Mouse (Mus musculus) forebrain, embryonic 12.5 days (tissue): ENCODE measurements around the gene Slc39a10. TPM values are rescaled to one million over a fixed set of nuclear protein-coding genes. Genes with fewer than 3 reads are reported as not detected.

Experiments used
- ATAC-seq: fragments of 200-750 bp; cut with Nextera tagmentation; 2 replicates; pipeline ENCODE4 v1.8.0; 2017; ENCODE audit warnings: moderate TSS enrichment; ENCODE audit not compliant: low FRiP score
- H3K27ac ChIP-seq: fragments of 300-500 bp; sonication (generic); 2 replicates; pipeline ENCODE4 v1.5.1; 2016; ENCODE audit warnings: mild to moderate bottlenecking
- H3K27me3 ChIP-seq: fragments of 300-500 bp; sonication (generic); 2 replicates; pipeline ENCODE4 v1.6.1; 2016; ENCODE audit warnings: mild to moderate bottlenecking
- H3K36me3 ChIP-seq: fragments of 300-500 bp; sonication (generic); replicated peaks from 2 replicates; pipeline ENCODE4 v1.6.1; 2016; ENCODE audit warnings: mild to moderate bottlenecking
- H3K4me1 ChIP-seq: fragments of 300-500 bp; sonication (generic); 2 replicates; pipeline ENCODE4 v1.6.1; 2016
- H3K4me2 ChIP-seq: fragments of 300-500 bp; sonication (generic); 2 replicates; pipeline ENCODE4 v1.6.1; 2016; ENCODE audit warnings: mild to moderate bottlenecking, moderate library complexity
- H3K4me3 ChIP-seq: fragments of 300-500 bp; sonication (generic); replicated peaks from 2 replicates; pipeline ENCODE4 v1.5.1; 2016; ENCODE audit warnings: mild to moderate bottlenecking
- H3K9ac ChIP-seq: fragments of 300-500 bp; sonication (generic); 2 replicates; pipeline ENCODE4 v1.6.1; 2016; ENCODE audit warnings: mild to moderate bottlenecking
- H3K9me3 ChIP-seq: fragments of 300-500 bp; sonication (generic); 2 replicates; pipeline ENCODE4 v1.6.1; 2016
- WGBS: fragments of 180-500 bp; shearing (Covaris S2); methylation state at CpG from one replicate; pipeline ENCODE4 v1.1.7; 2016; 5-methylcytosine and 5-hydroxymethylcytosine counted together
- polyA plus RNA-seq: library from polyadenylated mRNA; unstranded; fragments of >200 nt; fragmentation: Nextera tagmentation; extraction: Ambion mirVana; gene quantifications from 2 replicates; pipeline ENCODE4 v1.2.1, GENCODE M21; 2016

Gene Slc39a10
- polyA plus RNA-seq, 1 experiment from 2014 or later: 71.5 TPM

- no peaks in the 10 kb centered on the region for H3K4me1 ChIP-seq
- no peak overlapping the region for H3K27ac ChIP-seq
- no peak overlapping the region for H3K9ac ChIP-seq
- WGBS: 70% methylated on average over 2 of the region's 2 CpGs
- H3K9me3 ChIP-seq: no peaks in the 10 kb centered on the region
- ATAC-seq: no peak
- no peaks in the 10 kb centered on the region for H3K36me3 ChIP-seq
- H3K4me2 ChIP-seq: no peak overlapping the region
- no peak overlapping the region for H3K4me3 ChIP-seq
- H3K27me3 ChIP-seq: no peaks in the 10 kb centered on the region
Measured at GRCm38 (mm10) chr1:46902102-46902683, 9.5 kb upstream of the Slc39a10 start.

GRCm38 (mm10) chr1:46894281-46894842, 1.7 kb upstream of the Slc39a10 start:
- H3K9ac ChIP-seq: no peak overlapping the region
- WGBS: 28% methylated on average over 7 of the region's 7 CpGs
- no peaks in the 10 kb centered on the region for H3K36me3 ChIP-seq

GRCm38 (mm10) chr1:46888726-46889125, 3.9 kb downstream of the Slc39a10 start:
- H3K4me2 ChIP-seq: no peak overlapping the region
- no peak overlapping the region for H3K4me3 ChIP-seq
- H3K27ac ChIP-seq: no peak overlapping the region
- WGBS: 62% methylated on average over 3 of the region's 4 CpGs
- H3K4me1 ChIP-seq: no peaks in the 10 kb centered on the region; the same call in 1 of the 2 replicates
- no peak overlapping the region for H3K9ac ChIP-seq
- no peaks in the 10 kb centered on the region for H3K27me3 ChIP-seq
- no peak for ATAC-seq
- no peaks in the 10 kb centered on the region for H3K9me3 ChIP-seq
- no peaks in the 10 kb centered on the region for H3K36me3 ChIP-seq

More at GRCm38 (mm10) chr1:46894281-46894842, 1.7 kb upstream of the Slc39a10 start:
- Histone ChIP-seq H3K4me2 (no peak overlapping the region), H3K4me3 (no peak overlapping the region), H3K9me3 (no peaks in the 10 kb centered on the region), H3K4me1 (no peaks in the 10 kb centered on the region), H3K27me3 (no peaks in the 10 kb centered on the region), H3K27ac (no peak overlapping the region)
- ATAC-seq: no peak

- no peak overlapping the region for H3K4me3 ChIP-seq
- no peak overlapping the region for H3K9ac ChIP-seq
- no peak overlapping the region for H3K27ac ChIP-seq
- WGBS: 48% methylated on average over 2 of the region's 2 CpGs
- H3K36me3 ChIP-seq: no peaks in the 10 kb centered on the region
- ATAC-seq: no peak
- H3K4me1 ChIP-seq: no peaks in the 10 kb centered on the region; the same call in 1 of the 2 replicates
- no peaks in the 10 kb centered on the region for H3K27me3 ChIP-seq
- no peak overlapping the region for H3K4me2 ChIP-seq
- no peaks in the 10 kb centered on the region for H3K9me3 ChIP-seq
Measured at GRCm38 (mm10) chr1:46888324-46888723, 4.3 kb downstream of the Slc39a10 start.

- no peak overlapping the region for H3K9ac ChIP-seq
Measured at GRCm38 (mm10) chr1:46887908-46888307, 4.7 kb downstream of the Slc39a10 start.

GRCm38 (mm10) chr1:46886091-46886490, 6.6 kb downstream of the Slc39a10 start:
- Histone ChIP-seq H3K9ac (no peak overlapping the region), H3K27me3 (no peaks in the 10 kb centered on the region), H3K27ac (no peak overlapping the region), H3K4me3 (no peak overlapping the region), H3K4me2 (no peak overlapping the region), H3K9me3 (no peaks in the 10 kb centered on the region), H3K4me1 (no peaks in the 10 kb centered on the region; the same call in 1 of the 2 replicates), H3K36me3 (no peaks in the 10 kb centered on the region)
- ATAC-seq: no peak
- 70% methylated on average over 9 of the region's 9 CpGs for WGBS

More at GRCm38 (mm10) chr1:46887908-46888307, 4.7 kb downstream of the Slc39a10 start:
- Histone ChIP-seq H3K27me3 (no peaks in the 10 kb centered on the region), H3K36me3 (no peaks in the 10 kb centered on the region), H3K4me3 (no peak overlapping the region), H3K27ac (no peak overlapping the region), H3K9me3 (no peaks in the 10 kb centered on the region), H3K4me1 (no peaks in the 10 kb centered on the region; the same call in 1 of the 2 replicates), H3K4me2 (no peak overlapping the region)
- ATAC-seq: no peak
- WGBS: 5% methylated on average over 6 of the region's 6 CpGs

GRCm38 (mm10) chr1:46885231-46885630, 7.4 kb downstream of the Slc39a10 start:
- Histone ChIP-seq H3K4me2 (no peak overlapping the region), H3K4me3 (no peak overlapping the region), H3K27ac (no peak overlapping the region), H3K9ac (no peak overlapping the region), H3K27me3 (no peaks in the 10 kb centered on the region), H3K4me1 (no peaks in the 10 kb centered on the region; the same call in 1 of the 2 replicates), H3K36me3 (no peaks in the 10 kb centered on the region), H3K9me3 (no peaks in the 10 kb centered on the region)
- 28% methylated on average over 3 of the region's 3 CpGs for WGBS
- ATAC-seq: no peak

- H3K4me3 ChIP-seq: no peak overlapping the region
- no peaks in the 10 kb centered on the region for H3K36me3 ChIP-seq
- H3K27ac ChIP-seq: no peak overlapping the region
- H3K4me1 ChIP-seq: no peaks in the 10 kb centered on the region
- no peaks in the 10 kb centered on the region for H3K9me3 ChIP-seq
- H3K27me3 ChIP-seq: no peaks in the 10 kb centered on the region
- ATAC-seq: no peak
- no peak overlapping the region for H3K9ac ChIP-seq
- H3K4me2 ChIP-seq: no peak overlapping the region
Measured at GRCm38 (mm10) chr1:46879951-46880350, 12.7 kb downstream of the Slc39a10 start.

- no peak for ATAC-seq
- Histone ChIP-seq H3K9ac (no peak overlapping the region), H3K4me3 (no peak overlapping the region), H3K27me3 (no peaks in the 10 kb centered on the region), H3K27ac (no peak overlapping the region), H3K36me3 (no peaks in the 10 kb centered on the region), H3K9me3 (no peaks in the 10 kb centered on the region), H3K4me1 (no peaks in the 10 kb centered on the region), H3K4me2 (no peak overlapping the region)
- WGBS: 81% methylated on average over 3 of the region's 3 CpGs
Measured at GRCm38 (mm10) chr1:46873770-46874169, 18.9 kb downstream of the Slc39a10 start.

- Histone ChIP-seq H3K4me2 (no peak overlapping the region), H3K9me3 (no peaks in the 10 kb centered on the region), H3K27ac (no peak overlapping the region), H3K36me3 (no peaks in the 10 kb centered on the region), H3K27me3 (no peaks in the 10 kb centered on the region), H3K4me1 (no peaks in the 10 kb centered on the region), H3K4me3 (no peak overlapping the region), H3K9ac (no peak overlapping the region)
- no peak for ATAC-seq
Measured at GRCm38 (mm10) chr1:46869788-46870187, 22.9 kb downstream of the Slc39a10 start.

GRCm38 (mm10) chr1:46864175-46864885, 28.3 kb downstream of the Slc39a10 start:
- no peak for ATAC-seq
- no peaks in the 10 kb centered on the region for H3K9me3 ChIP-seq
- H3K27ac ChIP-seq: no peak overlapping the region
- H3K4me1 ChIP-seq: 0 out of 2 replicates have a peak, but pooled peaks cover 3% of the 10 kb centered on the region
- H3K9ac ChIP-seq: no peak overlapping the region
- no peak overlapping the region for H3K4me3 ChIP-seq
- H3K36me3 ChIP-seq: no peaks in the 10 kb centered on the region
- no peak overlapping the region for H3K4me2 ChIP-seq
- 83% methylated on average over 7 of the region's 7 CpGs for WGBS
- H3K27me3 ChIP-seq: no peaks in the 10 kb centered on the region

GRCm38 (mm10) chr1:46863434-46863833, 29.2 kb downstream of the Slc39a10 start:
- H3K9me3 ChIP-seq: no peaks in the 10 kb centered on the region
- no peak overlapping the region for H3K4me3 ChIP-seq
- no peak for ATAC-seq
- no peak overlapping the region for H3K27ac ChIP-seq
- H3K36me3 ChIP-seq: no peaks in the 10 kb centered on the region
- WGBS: 76% methylated on average over 2 of the region's 2 CpGs
- H3K27me3 ChIP-seq: no peaks in the 10 kb centered on the region
- H3K4me2 ChIP-seq: no peak overlapping the region
- 0 out of 2 replicates have a peak, but pooled peaks cover 3% of the 10 kb centered on the region for H3K4me1 ChIP-seq
- no peak overlapping the region for H3K9ac ChIP-seq
